Mouse (Mus musculus): ENCODE results near the gene 1700093K21Rik.

GRCm38 (mm10) chr11:23565761-23566160, 44.8 kb upstream of the 1700093K21Rik start:
- TF ChIP-seq POLR2A (IDR thresholded peaks at IDR 0.05; ENCODE audit: low read depth, low read length) (no peak), CTCF (IDR thresholded peaks at IDR 0.05; ENCODE audit: borderline replicate concordance, insufficient read depth, low read length) (peak; percentile 83; the same call in 1 of the 2 replicates)

All from embryonic fibroblast, embryonic 13.5 days (primary cell).